Mouse (Mus musculus) kidney, adult 2 months (tissue): ENCODE measurements around the gene Utrn. TPM values are rescaled to one million over a fixed set of nuclear protein-coding genes. Genes with fewer than 3 reads are reported as not detected.

Experiments
- DNase-seq: peaks from one replicate; pipeline ENCODE4 v3.0.0; 2021
- H3K27ac ChIP-seq: fragments of 200-500 bp; 2 replicates; pipeline ENCODE4 v1.5.1; 2012; ENCODE audit warnings: low read depth, low read length, control low read depth, inconsistent platforms; ENCODE audit not compliant: insufficient read depth
- H3K27me3 ChIP-seq: fragments of 200-500 bp; replicated peaks from 2 replicates; pipeline ENCODE4 v1.6.1; 2012; ENCODE audit warnings: mild to moderate bottlenecking, moderate library complexity, low read length, inconsistent platforms; ENCODE audit not compliant: control insufficient read depth, insufficient read depth
- H3K36me3 ChIP-seq: fragments of 200-500 bp; 2 replicates; pipeline ENCODE4 v1.6.1; 2012; ENCODE audit warnings: mild to moderate bottlenecking, moderate library complexity, low read length, inconsistent platforms; ENCODE audit not compliant: control insufficient read depth, insufficient read depth
- H3K4me1 ChIP-seq: fragments of 200-500 bp; 2 replicates; pipeline ENCODE4 v1.6.1; 2011; ENCODE audit warnings: low read length; ENCODE audit not compliant: control insufficient read depth, insufficient read depth
- H3K4me3 ChIP-seq: fragments of 200-500 bp; 2 replicates; pipeline ENCODE4 v1.5.1; 2011; ENCODE audit warnings: mild to moderate bottlenecking, low read depth, low read length, control low read depth; ENCODE audit not compliant: insufficient read depth
- CTCF ChIP-seq: fragments of 200-500 bp; conservative IDR thresholded peaks from 2 replicates; pipeline ENCODE4 v1.5.1; 2011; ENCODE audit warnings: low read depth, mild to moderate bottlenecking, control low read depth, low read length, moderate library complexity, mixed read lengths; ENCODE audit not compliant: insufficient read depth, insufficient read length
- POLR2A ChIP-seq: fragments of 200-500 bp; IDR thresholded peaks from one replicate; pipeline ENCODE4 v1.6.1; 2011; ENCODE audit warnings: low read depth, low read length, control low read depth
- WGBS: fragments of 180-500 bp; shearing (Covaris S2); methylation state at CpG from one replicate; pipeline ENCODE4 v1.1.7; 2018; 5-methylcytosine and 5-hydroxymethylcytosine counted together
- polyA plus RNA-seq: library from polyadenylated mRNA; depleted of rRNA; stranded (reverse); fragments of >200 nt; gene quantifications from 2 replicates; pipeline ENCODE4 v1.2.3, GENCODE M21; 2012

Gene Utrn
- polyA plus RNA-seq, 1 experiment: 20.8 TPM

DNA sequence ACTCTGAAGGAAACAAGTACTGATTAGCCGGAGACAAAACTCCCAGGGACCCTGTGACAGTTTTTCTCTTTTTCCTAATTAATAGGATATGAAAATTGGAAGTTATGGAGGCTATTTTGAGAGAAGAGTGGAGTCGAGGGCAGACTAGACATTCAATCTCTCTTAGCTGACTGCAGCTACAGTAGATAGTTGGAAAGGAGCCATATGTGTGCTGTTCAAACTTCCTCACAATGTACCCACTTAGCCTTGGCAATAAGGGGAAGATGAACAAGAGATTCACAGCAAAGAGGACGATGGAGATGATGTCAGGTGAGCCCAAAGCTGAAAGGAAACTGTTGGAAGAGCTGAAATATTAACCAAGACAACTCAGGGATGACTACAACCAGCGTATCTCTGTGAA, 304.7 kb downstream of the Utrn start:
- 52% methylated on average over 4 of the region's 4 CpGs for whole genome bisulfite sequencing
- DNase-seq: no peak
- no peaks in the 10 kb centered on the region for H3K27me3 ChIP-seq
- no peak for TF ChIP-seq POLR2A
- no peaks in the 10 kb centered on the region for H3K36me3 ChIP-seq
- no peak overlapping the region for H3K27ac ChIP-seq
- H3K4me1 ChIP-seq: no peaks in the 10 kb centered on the region
- H3K4me3 ChIP-seq: no peak overlapping the region

GRCm38 (mm10) chr10:12558810-12559209, 310.4 kb downstream of the Utrn start:
- Histone ChIP-seq H3K27me3 (no peaks in the 10 kb centered on the region), H3K4me3 (no peak overlapping the region), H3K36me3 (no peaks in the 10 kb centered on the region), H3K27ac (no peak overlapping the region), H3K4me1 (no peaks in the 10 kb centered on the region)
- 29% methylated on average over 5 of the region's 5 CpGs for WGBS
- DNase-seq: no peak
- no peak for TF ChIP-seq CTCF
- TF ChIP-seq POLR2A: no peak

GRCm38 (mm10) chr10:12554090-12554718, 315.0 kb downstream of the Utrn start:
- TF ChIP-seq POLR2A: no peak
- TF ChIP-seq CTCF: no peak
- 93% methylated on average over 2 of the region's 2 CpGs for WGBS
- no peaks in the 10 kb centered on the region for H3K4me1 ChIP-seq

DNA sequence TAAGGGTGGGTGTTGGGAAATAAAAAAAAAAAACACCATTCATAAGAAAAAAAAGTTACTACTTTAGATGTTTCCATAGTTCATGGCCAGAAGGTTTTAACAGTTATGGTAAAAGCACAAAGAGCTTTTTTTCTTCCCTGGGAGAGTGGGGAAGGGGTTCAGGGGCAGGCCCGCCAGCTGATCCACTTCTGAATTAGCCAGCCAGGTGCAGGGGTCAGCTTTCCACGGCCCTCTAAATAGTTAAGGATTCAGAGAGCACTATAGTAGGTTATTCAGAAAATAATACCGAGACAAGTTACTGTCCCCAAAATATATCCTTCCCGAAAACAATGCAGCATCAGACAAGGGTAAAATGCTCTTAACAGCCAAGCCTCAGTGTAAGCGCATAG, 316.3 kb downstream of the Utrn start:
- Histone ChIP-seq H3K4me1 (0 out of 2 replicates have a peak, but pooled peaks cover 3% of the 10 kb centered on the region), H3K36me3 (no peaks in the 10 kb centered on the region), H3K27ac (no peak overlapping the region), H3K4me3 (no peak overlapping the region), H3K27me3 (no peaks in the 10 kb centered on the region)
- WGBS: 70% methylated on average over 5 of the region's 5 CpGs
- TF ChIP-seq CTCF (no peak), POLR2A (no peak)
- no peak for DNase-seq

More at GRCm38 (mm10) chr10:12554090-12554718, 315.0 kb downstream of the Utrn start:
- Histone ChIP-seq H3K27me3 (no peaks in the 10 kb centered on the region), H3K27ac (no peak overlapping the region), H3K4me3 (no peak overlapping the region), H3K36me3 (no peaks in the 10 kb centered on the region)
- DNase-seq: no peak

DNA sequence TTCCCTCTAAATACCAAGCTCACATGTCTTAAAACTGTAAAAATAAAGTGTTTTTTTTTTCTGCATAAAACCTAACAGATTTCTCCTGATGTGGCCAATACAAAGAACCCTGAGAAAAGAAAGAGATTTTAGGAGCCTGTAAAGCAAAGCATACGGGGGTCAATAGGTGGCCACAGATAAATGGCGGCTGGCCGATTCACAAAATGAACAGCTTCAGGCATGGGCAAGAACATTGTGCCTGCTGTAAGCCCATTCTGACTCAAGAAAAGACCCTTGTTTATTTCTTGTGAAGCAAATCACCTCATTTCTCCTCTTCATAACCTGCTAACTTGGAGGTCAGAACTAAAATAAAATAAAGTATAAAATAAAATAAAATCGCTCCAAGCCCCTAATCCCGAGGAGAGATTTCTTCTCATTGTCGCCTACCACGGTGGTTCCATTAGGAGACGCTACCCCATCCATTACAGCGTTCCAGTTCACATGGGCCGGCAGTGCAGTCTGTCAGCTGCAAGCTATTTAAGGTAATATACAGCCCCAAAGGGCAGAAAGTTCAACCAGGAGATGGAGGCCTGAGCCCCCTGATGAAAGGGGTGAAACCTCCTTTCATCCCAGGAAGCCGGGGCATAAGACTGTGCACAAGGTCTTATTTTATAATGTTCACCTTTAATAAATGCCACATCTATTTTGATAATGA, 316.8 kb downstream of the Utrn start:
- H3K4me1 ChIP-seq: 0 out of 2 replicates have a peak, but pooled peaks cover 3% of the 10 kb centered on the region
- TF ChIP-seq CTCF: no peak
- TF ChIP-seq POLR2A: no peak
- H3K27me3 ChIP-seq: no peaks in the 10 kb centered on the region
- H3K4me3 ChIP-seq: no peak overlapping the region
- DNase-seq: no peak
- WGBS: 72% methylated on average over 11 of the region's 11 CpGs
- no peaks in the 10 kb centered on the region for H3K36me3 ChIP-seq
- no peak overlapping the region for H3K27ac ChIP-seq

- WGBS: 93% methylated on average over 5 of the region's 5 CpGs
- no peak for DNase-seq
- H3K36me3 ChIP-seq: no peaks in the 10 kb centered on the region
- no peak overlapping the region for H3K4me3 ChIP-seq
- no peaks in the 10 kb centered on the region for H3K27me3 ChIP-seq
- no peak overlapping the region for H3K27ac ChIP-seq
- TF ChIP-seq CTCF: no peak
- TF ChIP-seq POLR2A: no peak
- 0 out of 2 replicates have a peak, but pooled peaks cover 3% of the 10 kb centered on the region for H3K4me1 ChIP-seq
Observed at GRCm38 (mm10) chr10:12551735-12552134, 317.4 kb downstream of the Utrn start.

- 0 out of 2 replicates have a peak, but pooled peaks cover 3% of the 10 kb centered on the region for H3K4me1 ChIP-seq
- 49% methylated on average over 1 of the region's 1 CpGs for WGBS
- H3K27me3 ChIP-seq: no peaks in the 10 kb centered on the region
Observed at GRCm38 (mm10) chr10:12549945-12550540, 319.1 kb downstream of the Utrn start.

More at GRCm38 (mm10) chr10:12549945-12550540, 319.1 kb downstream of the Utrn start:
- Histone ChIP-seq H3K4me3 (no peak overlapping the region), H3K27ac (no peak overlapping the region), H3K36me3 (no peaks in the 10 kb centered on the region)
- no peak for TF ChIP-seq POLR2A
- DNase-seq: peak; percentile 5
